Mouse (Mus musculus) heart, postnatal 4 days (tissue): ENCODE results near the gene Ttll1. TPM values are rescaled to one million over a fixed set of nuclear protein-coding genes. Genes with fewer than 3 reads are reported as not detected.
A peak's percentile ranks its signal among the peaks of the same experiment; 100 is the strongest.

Experiments
- DNase-seq: peaks from one replicate; pipeline ENCODE4 v3.0.0; 2021
- total RNA-seq, 2 experiments: library from RNA; stranded (reverse); gene quantifications; 2 replicates each; pipeline ENCODE4 v1.2.3; 2021

The Ttll1 gene
- total RNA-seq: 10 to 100 TPM; 20.7 to 24.3 TPM

- DNase-seq: peak; percentile 97
These were observed at the start of gene Ttll1 for GRCm38 (mm10) chr15:83510805-83511405. Ttll1 (minus strand) TSS chr15:83510893.

- peak; percentile 91 for DNase-seq
These were observed 44.7 kb upstream of the Ttll1 start for GRCm38 (mm10) chr15:83555161-83555974.

GRCm38 (mm10) chr15:83553831-83554230 lies 43.1 kb upstream of the Ttll1 start:
- no peak for DNase-seq

GRCm38 (mm10) chr15:83550137-83550536 lies 39.4 kb upstream of the Ttll1 start:
- no peak for DNase-seq

GRCm38 (mm10) chr15:83547144-83547543 lies 36.5 kb upstream of the Ttll1 start:
- DNase-seq: no peak

GRCm38 (mm10) chr15:83546029-83546428 lies 35.3 kb upstream of the Ttll1 start:
- DNase-seq: no peak

- no peak for DNase-seq
These were observed 31.1 kb upstream of the Ttll1 start for GRCm38 (mm10) chr15:83541647-83542287.

GRCm38 (mm10) chr15:83539905-83540304 lies 29.2 kb upstream of the Ttll1 start:
- peak; percentile 80 for DNase-seq

GRCm38 (mm10) chr15:83538855-83539254 lies 28.2 kb upstream of the Ttll1 start:
- DNase-seq: no peak

- no peak for DNase-seq
These were observed 25.2 kb upstream of the Ttll1 start for GRCm38 (mm10) chr15:83535890-83536231.

GRCm38 (mm10) chr15:83534960-83535889 lies 24.5 kb upstream of the Ttll1 start:
- peak; percentile 48 for DNase-seq

- no peak for DNase-seq
These were observed 21.9 kb upstream of the Ttll1 start for GRCm38 (mm10) chr15:83532606-83533005.

GRCm38 (mm10) chr15:83531961-83532469 lies 21.3 kb upstream of the Ttll1 start:
- no peak for DNase-seq

GRCm38 (mm10) chr15:83530688-83531087 lies 20.0 kb upstream of the Ttll1 start:
- DNase-seq: no peak

GRCm38 (mm10) chr15:83530233-83530632 lies 19.5 kb upstream of the Ttll1 start:
- DNase-seq: peak; percentile 58

- DNase-seq: peak; percentile 57
These were observed 19.1 kb upstream of the Ttll1 start for GRCm38 (mm10) chr15:83529765-83530164.

GRCm38 (mm10) chr15:83528892-83529291 lies 18.2 kb upstream of the Ttll1 start:
- no peak for DNase-seq

GRCm38 (mm10) chr15:83527747-83528146 lies 17.1 kb upstream of the Ttll1 start:
- DNase-seq: no peak

GRCm38 (mm10) chr15:83527092-83527437 lies 16.4 kb upstream of the Ttll1 start:
- DNase-seq: peak; percentile 31

- peak; percentile 80 for DNase-seq
These were observed 15.9 kb upstream of the Ttll1 start, which contains the start of gene Bik for GRCm38 (mm10) chr15:83526424-83527091. Bik (plus strand) TSS chr15:83526862.

- DNase-seq: no peak
These were observed 13.6 kb upstream of the Ttll1 start for GRCm38 (mm10) chr15:83524333-83524729.
